Mouse (Mus musculus): ENCODE results near the gene Ifnl2. TPM values are rescaled to one million over a fixed set of nuclear protein-coding genes. Genes with fewer than 3 reads are reported as not detected.
A peak's percentile ranks its signal among the peaks of the same experiment; 100 is the strongest.

Ifnl2 gene
- polyA plus RNA-seq, 1 experiment from 2014 or later, result not detected

DNA sequence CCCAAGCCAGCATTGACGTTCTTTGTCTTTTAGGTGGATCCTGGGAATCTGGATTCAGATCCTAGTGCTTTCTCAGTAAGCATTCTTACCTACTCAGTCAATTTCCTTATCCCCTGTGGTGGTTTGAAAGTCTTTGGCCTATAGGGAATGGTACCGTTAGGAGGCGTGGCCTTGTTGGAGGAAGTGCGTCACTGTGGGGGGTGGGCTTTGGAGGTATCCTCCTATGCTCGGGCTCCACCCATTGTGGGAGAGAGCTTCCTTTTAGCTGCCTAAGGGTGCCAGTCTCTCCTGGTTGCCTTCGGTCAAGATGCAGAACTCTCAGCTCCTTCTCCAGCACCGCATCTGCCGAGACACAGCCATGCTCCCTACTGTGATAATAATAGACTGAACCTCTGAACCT, 17.9 kb downstream of the Ifnl2 start:
- H3K36me3 ChIP-seq (ENCODE audit: insufficient read depth), result no peaks in the 10 kb centered on the region
- H3K27ac ChIP-seq (ENCODE audit: low read depth), result no peak overlapping the region
- 78% methylated on average over 8 of the region's 8 CpGs for WGBS
- H3K4me3 ChIP-seq (ENCODE audit: low read depth, low read length), result no peak overlapping the region
- no peaks in the 10 kb centered on the region for H3K9me3 ChIP-seq (ENCODE audit: low read depth, low read length)
- 0 out of 2 replicates have a peak, but pooled peaks cover 4% of the 10 kb centered on the region for H3K27me3 ChIP-seq (ENCODE audit: insufficient read depth, low read length)
- DNase-seq (no peak), ATAC-seq (ENCODE audit: insufficient read depth) (no peak)
- H3K4me1 ChIP-seq (ENCODE audit: insufficient read depth), result no peaks in the 10 kb centered on the region
- H3K9ac ChIP-seq, result no peak overlapping the region
- no peak for TF ChIP-seq CTCF (IDR thresholded peaks at IDR 0.05; ENCODE audit: low read depth)
- no peak overlapping the region for H3K4me2 ChIP-seq

DNA sequence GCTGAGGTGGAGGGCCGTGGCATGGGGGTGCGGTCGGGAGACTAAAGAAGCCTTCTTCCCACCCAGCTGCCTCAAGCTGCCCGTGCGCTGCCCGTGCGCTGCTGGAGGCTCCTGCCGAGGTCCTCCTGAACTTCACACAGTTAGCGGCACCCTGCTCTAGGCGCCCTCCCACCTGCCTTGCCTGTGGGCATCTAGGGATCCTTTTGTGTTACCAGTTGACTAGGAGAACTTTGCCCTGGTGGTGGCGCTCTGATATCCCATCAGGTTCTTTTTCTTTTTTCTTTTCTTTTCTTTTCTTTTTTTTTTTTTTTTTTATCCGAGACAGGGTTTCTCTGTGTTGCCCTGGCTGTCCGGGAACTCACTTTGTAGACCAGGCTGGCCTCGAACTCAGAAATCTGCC, 19.4 kb downstream of the Ifnl2 start:
- DNase-seq, result no peak
- ATAC-seq (ENCODE audit: insufficient read depth), result no peak
- Histone ChIP-seq H3K36me3 (ENCODE audit: insufficient read depth) (no peaks in the 10 kb centered on the region), H3K4me3 (ENCODE audit: low read depth, low read length) (no peak overlapping the region), H3K27me3 (ENCODE audit: insufficient read depth, low read length) (0 out of 2 replicates have a peak, but pooled peaks cover 4% of the 10 kb centered on the region), H3K9me3 (ENCODE audit: low read depth, low read length) (no peaks in the 10 kb centered on the region), H3K4me2 (0 out of 2 replicates have a peak overlapping the region, but pooled peaks have one; percentile 32), H3K4me1 (ENCODE audit: insufficient read depth) (no peaks in the 10 kb centered on the region), H3K27ac (ENCODE audit: low read depth) (no peak overlapping the region), H3K9ac (no peak overlapping the region)
- WGBS, result 30% methylated on average over 14 of the region's 14 CpGs
- no peak for TF ChIP-seq CTCF (IDR thresholded peaks at IDR 0.05; ENCODE audit: low read depth)

DNA sequence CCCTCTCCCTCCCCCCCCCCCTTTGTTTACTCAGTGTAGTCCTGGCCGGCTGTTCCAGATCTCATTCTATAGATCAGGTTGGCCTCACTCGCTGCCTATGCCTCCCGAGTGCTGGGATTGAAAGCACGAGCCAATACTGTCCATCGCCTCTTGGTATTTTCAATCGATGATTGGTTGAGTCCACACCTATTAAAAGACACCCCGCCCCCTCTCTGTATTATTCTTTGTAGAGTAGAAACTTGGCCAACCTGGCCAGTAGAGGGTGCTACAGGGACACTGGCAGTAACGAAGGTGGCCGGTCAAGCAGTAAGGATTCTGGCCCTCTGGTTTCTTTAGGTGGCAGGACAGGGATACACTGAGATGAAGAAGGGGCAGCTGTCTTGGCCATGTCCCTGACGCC, 19.8 kb downstream of the Ifnl2 start:
- WGBS, result 6% methylated on average over 10 of the region's 10 CpGs
- Histone ChIP-seq H3K27ac (ENCODE audit: low read depth) (no peak overlapping the region), H3K4me2 (0 out of 2 replicates have a peak overlapping the region, but pooled peaks have one; percentile 32), H3K9ac (no peak overlapping the region), H3K4me1 (ENCODE audit: insufficient read depth) (no peaks in the 10 kb centered on the region), H3K27me3 (ENCODE audit: insufficient read depth, low read length) (0 out of 2 replicates have a peak, but pooled peaks cover 4% of the 10 kb centered on the region), H3K36me3 (ENCODE audit: insufficient read depth) (no peaks in the 10 kb centered on the region), H3K9me3 (ENCODE audit: low read depth, low read length) (no peaks in the 10 kb centered on the region), H3K4me3 (ENCODE audit: low read depth, low read length) (no peak overlapping the region)
- peak; percentile 73 for DNase-seq
- ATAC-seq (ENCODE audit: insufficient read depth), result no peak
- peak; percentile 64 for TF ChIP-seq CTCF (IDR thresholded peaks at IDR 0.05; ENCODE audit: low read depth)

DNA sequence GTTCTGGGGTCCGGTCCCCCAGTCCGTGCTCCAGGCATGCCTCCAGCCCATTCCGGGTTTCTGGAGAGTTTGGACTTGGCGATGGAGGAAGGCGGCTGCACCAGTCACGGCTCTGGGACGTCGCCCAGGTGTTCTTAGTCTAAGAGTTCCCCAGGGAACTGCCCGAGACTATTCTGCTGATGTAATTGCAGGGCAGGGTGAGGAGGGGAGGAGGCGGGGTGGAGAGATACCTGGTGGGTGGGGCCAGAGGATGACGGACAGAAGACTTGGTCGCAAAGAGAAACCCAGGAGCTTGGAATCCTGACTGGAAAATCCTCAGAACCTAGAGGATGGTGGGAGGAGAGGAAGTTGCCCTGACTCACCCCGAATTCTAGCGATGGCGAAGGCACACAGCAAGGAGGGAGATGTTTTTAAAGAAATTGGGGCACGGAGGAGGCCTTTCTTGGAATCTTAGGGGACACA, 22.2 kb downstream of the Ifnl2 start:
- Histone ChIP-seq H3K4me3 (ENCODE audit: low read depth, low read length) (peak overlapping the region; percentile 8; the same call in 1 of the 2 replicates), H3K4me2 (peak overlapping the region; percentile 47), H3K36me3 (ENCODE audit: insufficient read depth) (no peaks in the 10 kb centered on the region), H3K27ac (ENCODE audit: low read depth) (no peak overlapping the region), H3K27me3 (ENCODE audit: insufficient read depth, low read length) (0 out of 2 replicates have a peak, but pooled peaks cover 4% of the 10 kb centered on the region), H3K4me1 (ENCODE audit: insufficient read depth) (no peaks in the 10 kb centered on the region), H3K9ac (peak overlapping the region; percentile 29; the same call in 1 of the 2 replicates), H3K9me3 (ENCODE audit: low read depth, low read length) (no peaks in the 10 kb centered on the region)
- DNase-seq (peak; percentile 42), ATAC-seq (ENCODE audit: insufficient read depth) (no peak)
- no peak for TF ChIP-seq CTCF (IDR thresholded peaks at IDR 0.05; ENCODE audit: low read depth)
- WGBS, result 4% methylated on average over 16 of the region's 16 CpGs

DNA sequence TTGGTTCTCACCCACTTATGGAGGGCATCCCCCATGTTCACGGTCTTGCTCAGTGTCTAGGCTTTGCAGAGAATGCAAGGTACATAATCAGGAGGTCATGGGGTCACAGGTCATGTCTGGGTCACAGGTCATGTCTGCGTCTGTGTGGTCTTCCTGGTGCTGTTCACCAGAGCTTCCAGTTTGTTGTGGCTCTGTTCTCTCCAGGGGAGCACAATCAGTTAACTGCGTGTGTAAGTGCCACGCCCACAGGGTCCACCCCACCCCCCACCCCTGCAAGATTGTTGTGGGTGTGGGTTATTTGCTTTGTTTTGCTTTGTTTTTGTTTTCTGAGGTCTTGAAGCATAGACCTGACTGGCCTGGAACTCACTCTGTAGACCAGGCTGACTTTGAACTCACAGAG, 26.1 kb downstream of the Ifnl2 start:
- Histone ChIP-seq H3K27me3 (ENCODE audit: insufficient read depth, low read length) (0 out of 2 replicates have a peak, but pooled peaks cover 4% of the 10 kb centered on the region), H3K36me3 (ENCODE audit: insufficient read depth) (no peaks in the 10 kb centered on the region), H3K27ac (ENCODE audit: low read depth) (no peak overlapping the region), H3K4me3 (ENCODE audit: low read depth, low read length) (no peak overlapping the region), H3K9ac (no peak overlapping the region), H3K4me1 (ENCODE audit: insufficient read depth) (no peaks in the 10 kb centered on the region), H3K9me3 (ENCODE audit: low read depth, low read length) (no peaks in the 10 kb centered on the region), H3K4me2 (no peak overlapping the region)
- WGBS, result 23% methylated on average over 4 of the region's 4 CpGs
- ATAC-seq (ENCODE audit: insufficient read depth), result no peak
- TF ChIP-seq CTCF (IDR thresholded peaks at IDR 0.05; ENCODE audit: low read depth), result no peak
- DNase-seq, result no peak

DNA sequence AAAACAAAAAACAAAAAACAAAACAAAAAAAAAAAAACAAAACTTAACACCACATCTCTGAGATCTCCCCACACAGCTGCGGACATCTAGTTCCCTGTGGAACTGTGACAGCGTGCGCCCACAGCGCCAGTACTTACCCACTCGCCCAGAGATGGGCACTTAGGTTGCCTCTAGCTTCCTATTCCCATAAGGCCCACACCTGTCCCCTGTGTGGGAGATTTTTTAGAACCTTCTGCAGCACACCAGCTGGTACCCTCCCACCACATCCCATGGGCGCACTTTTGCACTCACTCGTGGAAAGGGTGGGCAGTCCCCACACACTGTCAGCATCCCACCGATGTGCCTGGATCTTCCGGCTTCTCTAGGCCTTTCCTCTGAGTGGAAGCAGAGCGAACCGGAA, 27.4 kb downstream of the Ifnl2 start:
- Histone ChIP-seq H3K9me3 (ENCODE audit: low read depth, low read length) (no peaks in the 10 kb centered on the region), H3K4me1 (ENCODE audit: insufficient read depth) (no peaks in the 10 kb centered on the region), H3K4me3 (ENCODE audit: low read depth, low read length) (no peak overlapping the region), H3K9ac (no peak overlapping the region), H3K36me3 (ENCODE audit: insufficient read depth) (no peaks in the 10 kb centered on the region), H3K4me2 (no peak overlapping the region), H3K27me3 (ENCODE audit: insufficient read depth, low read length) (0 out of 2 replicates have a peak, but pooled peaks cover 2% of the 10 kb centered on the region), H3K27ac (ENCODE audit: low read depth) (no peak overlapping the region)
- ATAC-seq (ENCODE audit: insufficient read depth), result no peak
- 74% methylated on average over 11 of the region's 11 CpGs for WGBS
- no peak for TF ChIP-seq CTCF (IDR thresholded peaks at IDR 0.05; ENCODE audit: low read depth)
- no peak for DNase-seq

DNA sequence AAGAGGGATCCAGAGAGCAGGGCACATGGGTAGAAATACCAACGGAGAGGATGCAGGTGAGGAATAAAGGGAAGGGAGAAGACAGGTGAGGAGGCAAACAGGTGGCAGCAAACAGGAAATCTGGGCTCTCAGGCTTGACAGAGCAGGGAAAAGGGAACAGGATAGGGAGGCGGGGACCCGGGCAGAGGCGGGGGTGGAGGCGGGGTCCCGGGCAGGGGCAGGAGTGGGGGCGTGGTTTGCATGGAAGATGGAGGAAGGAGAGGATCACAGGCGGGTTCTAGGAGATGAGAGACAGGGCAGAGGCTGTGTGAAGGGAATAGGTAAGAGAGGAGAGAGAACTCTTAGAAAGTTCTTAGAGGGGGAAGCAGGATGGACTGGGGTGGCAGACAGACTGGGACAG, 31.4 kb downstream of the Ifnl2 start:
- no peaks in the 10 kb centered on the region for H3K9me3 ChIP-seq (ENCODE audit: low read depth, low read length)
- no peaks in the 10 kb centered on the region for H3K27me3 ChIP-seq (ENCODE audit: insufficient read depth, low read length)
- DNase-seq (no peak), ATAC-seq (ENCODE audit: insufficient read depth) (no peak)
- 3% methylated on average over 8 of the region's 8 CpGs for WGBS
- no peak overlapping the region for H3K4me3 ChIP-seq (ENCODE audit: low read depth, low read length)
- no peaks in the 10 kb centered on the region for H3K4me1 ChIP-seq (ENCODE audit: insufficient read depth)
- no peak overlapping the region for H3K9ac ChIP-seq
- H3K36me3 ChIP-seq (ENCODE audit: insufficient read depth), result no peaks in the 10 kb centered on the region
- no peak for TF ChIP-seq CTCF (IDR thresholded peaks at IDR 0.05; ENCODE audit: low read depth)
- H3K4me2 ChIP-seq, result no peak overlapping the region
- no peak overlapping the region for H3K27ac ChIP-seq (ENCODE audit: low read depth)

Measured in lung, embryonic 14.5 days (tissue).